Mouse (Mus musculus): ENCODE data around the gene Spryd3.

The Spryd3 gene

GRCm38 (mm10) chr15:102101672-102102541 lies 34.1 kb downstream of the Spryd3 start:
- in situ Hi-C loops (cut with MboI, MseI) = loop anchor here (10.0 kb wide), 1 partner anchor 123 kb away; no protein-coding TSS in a partner anchor

GRCm38 (mm10) chr15:102100996-102101671 lies 34.9 kb downstream of the Spryd3 start:
- in situ Hi-C loops (cut with MboI, MseI) = loop anchor here (10.0 kb wide), 1 partner anchor 124 kb away; no protein-coding TSS in a partner anchor

DNA sequence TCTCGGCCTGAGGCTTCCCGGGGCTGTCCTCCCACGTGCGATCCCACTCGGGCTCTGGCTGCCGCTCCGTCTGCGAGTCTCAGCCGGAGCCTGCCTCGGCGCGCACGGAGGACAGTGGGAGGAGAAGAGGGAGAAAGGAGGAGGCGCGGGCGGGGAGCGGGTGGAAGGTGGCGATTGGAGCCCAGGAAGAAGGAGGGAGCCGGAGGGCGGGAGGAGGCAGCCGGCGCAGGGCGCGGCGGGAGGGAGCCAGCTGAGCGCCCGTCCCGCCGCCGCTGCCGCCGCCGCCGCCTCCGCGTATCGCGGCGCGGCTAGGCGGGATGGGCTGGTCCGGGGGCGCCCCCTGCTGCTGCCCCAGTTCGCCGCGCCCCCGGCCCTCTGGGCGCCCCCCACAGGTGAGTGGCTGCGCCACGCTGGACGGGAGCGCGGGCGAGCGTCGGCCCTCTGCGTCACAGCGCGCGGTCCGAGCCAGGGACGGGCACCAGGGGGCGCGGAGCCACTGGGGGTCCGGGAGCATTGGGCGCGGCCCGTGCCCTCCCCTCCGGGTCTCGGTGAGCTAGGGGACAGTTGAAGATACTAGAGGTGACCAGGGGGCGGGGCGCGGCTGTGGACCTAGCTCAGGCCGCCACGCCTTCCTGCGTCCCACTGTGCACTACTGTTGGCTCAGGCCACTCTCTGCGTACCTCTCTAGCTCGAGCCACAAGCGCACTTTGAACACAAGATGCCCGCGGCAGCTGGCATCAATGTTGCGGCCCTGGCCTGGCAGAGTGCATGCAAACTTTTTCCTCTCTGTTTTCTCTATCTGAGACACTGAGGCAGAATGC lies 35.7 kb downstream of the Spryd3 start, which contains the start of gene Tns2:
Gene Tns2, plus strand, starts transcription at position 253 of the 821 bp plus-strand sequence.
- in situ Hi-C loops (cut with MboI, MseI) = loop anchor here (10.0 kb wide), 1 partner anchor 124 kb away; no protein-coding TSS in a partner anchor

DNA sequence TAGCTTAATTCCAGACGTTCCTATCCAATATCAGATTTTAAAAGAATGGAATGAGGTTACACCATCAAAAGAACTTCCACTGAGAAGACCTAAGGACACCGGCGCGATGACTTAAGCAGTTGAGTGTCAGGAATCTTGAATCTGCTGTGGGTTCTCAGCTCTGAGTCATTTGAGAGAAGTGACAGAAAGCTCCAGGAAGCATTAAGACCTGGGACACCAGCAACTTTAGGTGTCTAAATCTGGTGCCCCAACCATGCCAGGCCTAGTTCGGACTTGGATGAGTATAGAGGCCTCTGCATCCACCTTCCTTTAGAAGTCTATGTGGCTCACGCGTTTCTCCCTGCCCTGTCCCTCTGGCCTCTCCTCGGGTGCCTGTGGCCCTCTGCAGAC lies 36.3 kb downstream of the Spryd3 start:
- in situ Hi-C loops (cut with MboI, MseI) = loop anchor here (10.0 to 25.0 kb wide), 3 partner anchors 125 to 1113 kb away; no protein-coding TSS in a partner anchor

- in situ Hi-C loops (cut with MboI, MseI) = loop anchor here (10.0 to 25.0 kb wide), 2 partner anchors 216 to 1113 kb away; no protein-coding TSS in a partner anchor
Observed at GRCm38 (mm10) chr15:102099260-102099659, 36.8 kb downstream of the Spryd3 start.

DNA sequence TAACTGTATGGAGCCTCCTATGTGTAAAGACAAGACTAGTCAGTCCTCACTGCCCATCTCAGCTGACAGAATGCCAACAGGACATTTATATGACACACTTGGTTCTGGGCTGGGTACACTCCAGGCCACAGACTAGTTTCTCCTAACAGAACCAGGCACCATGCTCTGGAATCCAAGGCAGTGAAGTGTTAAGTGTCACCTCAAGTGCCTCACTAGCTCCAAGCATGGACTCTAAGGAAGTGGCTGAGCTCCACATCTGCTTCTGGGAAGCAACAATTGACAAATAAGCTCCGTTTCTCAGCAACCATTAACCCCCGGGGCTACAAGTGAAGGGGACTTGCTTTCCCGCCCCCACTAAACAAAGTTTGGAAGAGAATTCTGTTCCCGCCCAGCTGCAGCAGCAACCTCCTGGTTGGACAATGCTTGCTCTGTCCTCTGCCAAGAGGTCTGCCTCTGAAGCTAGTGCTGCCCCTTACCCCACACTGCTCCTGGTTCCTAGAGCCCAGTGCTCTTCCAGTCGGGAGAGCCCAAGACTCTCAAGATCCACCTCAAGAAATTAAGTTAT lies 38.0 kb downstream of the Spryd3 start:
- in situ Hi-C loops (cut with MboI, MseI) = loop anchor here (10.0 to 25.0 kb wide), 2 partner anchors 217 to 1114 kb away; no protein-coding TSS in a partner anchor

- in situ Hi-C loops (cut with MboI, MseI) = loop anchor here (10.0 to 25.0 kb wide), 2 partner anchors 217 to 1115 kb away; no protein-coding TSS in a partner anchor
Observed at GRCm38 (mm10) chr15:102097147-102097915, 38.7 kb downstream of the Spryd3 start.

DNA sequence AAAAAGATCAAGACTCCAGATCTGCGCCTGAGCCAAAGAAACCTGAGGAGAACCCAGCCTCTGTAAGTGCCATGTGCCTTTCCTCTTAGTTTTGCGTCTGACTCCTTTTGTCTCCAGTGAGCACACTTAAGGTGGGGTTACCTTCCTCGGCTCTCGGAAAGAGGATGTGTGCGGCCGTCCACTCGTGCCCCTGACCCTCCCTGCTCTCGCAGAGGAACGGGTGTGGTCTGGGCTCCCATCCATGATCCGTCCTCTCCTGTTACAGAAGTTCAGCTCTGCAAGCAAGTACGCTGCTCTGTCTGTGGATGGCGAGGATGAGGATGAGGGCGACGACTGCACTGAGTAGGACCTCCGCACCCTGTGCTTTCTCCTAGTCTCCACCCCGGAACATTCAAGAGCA lies 41.0 kb downstream of the Spryd3 start:
- in situ Hi-C loops (cut with MboI, MseI) = loop anchor here (10.0 to 25.0 kb wide), 2 partner anchors 220 to 1117 kb away; no protein-coding TSS in a partner anchor

DNA sequence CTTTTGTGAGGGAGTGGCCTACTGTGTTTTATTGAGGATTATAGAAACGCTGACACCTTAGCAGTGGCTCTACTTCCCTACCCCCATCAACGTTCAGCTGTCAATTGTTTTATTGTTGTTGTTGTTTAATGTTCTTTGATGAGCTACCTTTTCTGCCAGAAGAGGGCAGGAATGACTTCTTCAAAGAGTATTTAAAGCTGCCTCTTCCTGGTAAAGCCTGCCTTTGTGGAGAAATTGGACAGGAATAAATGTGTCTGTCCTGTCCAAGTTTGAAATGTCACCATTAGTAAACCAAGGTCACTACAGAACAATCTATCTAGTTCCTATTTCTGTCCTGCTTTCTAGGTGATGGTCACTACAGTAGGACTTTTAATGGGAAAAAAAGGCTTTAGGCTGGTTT lies 41.9 kb downstream of the Spryd3 start:
- in situ Hi-C loops (cut with MboI, MseI) = loop anchor here (10.0 to 25.0 kb wide), 2 partner anchors 221 to 1118 kb away; no protein-coding TSS in a partner anchor

GRCm38 (mm10) chr15:102092222-102092621 lies 43.8 kb downstream of the Spryd3 start:
- in situ Hi-C loops (cut with MboI, MseI) = loop anchor here (10.0 to 25.0 kb wide), 2 partner anchors 223 to 1120 kb away; no protein-coding TSS in a partner anchor

GRCm38 (mm10) chr15:102091688-102092087 lies 44.3 kb downstream of the Spryd3 start:
- in situ Hi-C loops (cut with MboI, MseI) = loop anchor here (10.0 to 25.0 kb wide), 2 partner anchors 223 to 1121 kb away; no protein-coding TSS in a partner anchor

DNA sequence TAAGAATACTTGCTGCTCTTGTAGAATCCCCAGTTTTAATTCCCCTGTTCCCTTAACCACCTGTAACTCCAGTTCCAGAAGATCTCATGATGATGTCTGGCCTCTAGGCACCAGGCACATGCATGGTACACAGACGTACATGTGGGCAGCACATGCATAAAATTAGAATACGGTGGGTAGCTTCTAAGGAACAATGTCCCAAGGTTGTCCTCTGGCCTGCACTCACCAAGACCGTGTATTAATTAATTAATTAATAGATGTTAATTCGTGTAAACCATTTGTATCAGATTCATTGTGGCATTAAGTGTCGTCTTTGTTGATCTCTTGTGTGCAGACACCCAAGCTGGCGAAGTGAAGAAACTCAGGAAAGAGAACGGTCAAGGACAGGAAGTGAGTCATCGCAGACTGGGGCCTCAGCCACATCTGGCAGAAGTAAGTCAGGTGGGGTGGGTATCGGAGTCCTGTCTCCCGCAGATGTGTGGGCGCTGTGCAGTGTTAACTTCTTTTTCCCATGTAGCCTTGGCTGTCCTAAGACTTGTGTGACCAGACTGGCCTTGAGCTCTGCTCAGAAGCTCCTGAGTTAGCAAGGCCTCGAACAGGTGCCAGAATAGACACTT lies 44.9 kb downstream of the Spryd3 start:
- in situ Hi-C loops (cut with MboI, MseI) = loop anchor here (10.0 to 25.0 kb wide), 2 partner anchors 224 to 1121 kb away; no protein-coding TSS in a partner anchor

GRCm38 (mm10) chr15:102089914-102090585 lies 46.0 kb downstream of the Spryd3 start:
- in situ Hi-C loops (cut with MboI, MseI) = loop anchor here (10.0 to 25.0 kb wide), 3 partner anchors 225 to 1122 kb away; partner anchors contain the start of gene Gm10337

GRCm38 (mm10) chr15:102083028-102083427 lies 53.0 kb downstream of the Spryd3 start:
- in situ Hi-C loops (cut with MboI, MseI) = loop anchor here (10.0 to 25.0 kb wide), 2 partner anchors 422 to 1129 kb away; partner anchors contain the start of gene Gm10337

GRCm38 (mm10) chr15:102082148-102082547 lies 53.9 kb downstream of the Spryd3 start:
- in situ Hi-C loops (cut with MboI, MseI) = loop anchor here (10.0 to 25.0 kb wide), 2 partner anchors 423 to 1130 kb away; partner anchors contain the start of gene Gm10337

GRCm38 (mm10) chr15:102080429-102080828 lies 55.6 kb downstream of the Spryd3 start:
- in situ Hi-C loops (cut with MboI, MseI) = loop anchor here (10.0 to 25.0 kb wide), 2 partner anchors 424 to 1132 kb away; partner anchors contain the start of gene Gm10337

DNA sequence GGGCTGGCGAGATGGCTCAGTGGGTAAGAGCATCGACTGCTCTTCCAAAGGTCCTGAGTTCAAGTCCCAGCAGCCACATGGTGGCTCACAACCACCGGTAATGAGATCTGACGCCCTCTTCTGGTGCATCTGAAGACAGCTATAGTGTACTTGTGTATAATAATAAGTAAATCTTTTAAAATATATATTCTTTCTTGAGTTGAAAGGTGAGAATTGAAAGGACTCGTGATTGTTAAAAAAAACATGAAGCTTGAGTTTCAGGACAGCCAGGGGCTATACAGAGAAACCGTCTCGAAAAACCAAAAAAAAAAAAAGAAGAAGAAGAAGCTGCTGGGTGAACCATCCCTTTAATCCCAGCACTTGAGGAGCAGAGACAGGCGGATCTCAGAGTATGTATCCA lies 56.1 kb downstream of the Spryd3 start:
- in situ Hi-C loops (cut with MboI, MseI) = loop anchor here (10.0 to 25.0 kb wide), 2 partner anchors 425 to 1132 kb away; partner anchors contain the start of gene Gm10337

DNA sequence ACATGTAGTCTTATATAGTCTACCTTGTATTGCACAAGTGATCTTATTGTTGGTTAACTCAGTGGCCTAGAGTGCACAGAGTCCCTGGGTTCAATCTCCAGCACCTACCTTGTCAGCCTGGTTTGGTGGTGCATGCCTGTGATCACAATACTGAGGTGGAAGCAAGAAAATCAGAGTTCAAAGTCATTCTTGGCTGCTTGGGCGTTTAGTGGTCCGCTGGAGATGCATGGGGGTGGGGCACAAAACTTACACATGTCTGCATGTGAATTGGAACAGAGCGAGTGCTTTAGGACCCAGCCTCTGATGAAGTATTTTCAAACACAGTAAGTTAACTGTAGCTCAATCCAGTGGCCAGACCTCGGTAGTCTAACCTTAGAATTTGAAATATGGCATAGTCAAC lies 56.8 kb downstream of the Spryd3 start:
- in situ Hi-C loops (cut with MboI, MseI) = loop anchor here (25.0 kb wide), 1 partner anchor 1133 kb away; no protein-coding TSS in a partner anchor
